In genomic region chr2:103285561-103285960, GRCm38 (mm10) we compare ENCODE assay signal across 14 mouse cellular contexts. TPM values are rescaled to one million over a fixed set of nuclear protein-coding genes. Genes with fewer than 3 reads are reported as not detected.
DNase-seq lines count a peak whose midpoint lies in the region; ATAC-seq and TF ChIP-seq lines count a peak whose summit lies in the region.
"Had no signal": no experiment of that assay in that cellular context is flagged by ENCODE, and none has a peak within 500 bp of the region (broad histone marks: within the 10 kb centered on the region; RNA-seq: fewer than 3 reads in every experiment).

No protein-coding gene starts in this region.

- H3K4me2 ChIP-seq in embryonic facial prominence, embryonic 15.5 days (replicated peaks): no peak overlapping the region
- H3K4me2 ChIP-seq in kidney, postnatal 0 days (ENCODE audit: low read length): no peak overlapping the region
- H3K4me2 ChIP-seq: heart, embryonic 11.5 days; hindbrain, embryonic 12.5 days; liver, embryonic 13.5 days; midbrain, embryonic 12.5 days; neural tube, embryonic 15.5 days had no signal

- DNase-seq in adrenal gland, postnatal 10 days: peak; percentile 49
- peak; percentile 40 for DNase-seq in kidney, postnatal 0 days (ENCODE audit: low spot score)
- DNase-seq in lung, postnatal 36 days: peak; percentile 68
- no peak for DNase-seq in spleen, postnatal 36 days (ENCODE audit: low spot score in 2 of 2)
- DNase-seq in testis, postnatal 10 days (ENCODE audit: low spot score): no peak
- DNase-seq in c-Kit-positive CD71-positive TER-119-positive erythroid progenitor cells, embryonic 14.5 days (ENCODE audit: low spot score): no peak
- DNase-seq: liver, embryonic 13.5 days; thymus, postnatal 14 days had no signal

- no peaks in the 10 kb centered on the region for H3K36me3 ChIP-seq in embryonic facial prominence, embryonic 15.5 days
- H3K36me3 ChIP-seq in kidney, postnatal 0 days (ENCODE audit: insufficient read depth, low read length): no peaks in the 10 kb centered on the region
- H3K36me3 ChIP-seq: hindbrain, embryonic 12.5 days; liver, embryonic 13.5 days; midbrain, embryonic 12.5 days; neural tube, embryonic 15.5 days had no signal

- peak; percentile 61; the same call in 1 of the 2 replicates for ATAC-seq in embryonic facial prominence, embryonic 15.5 days (ENCODE audit: insufficient number of reproducible peaks, low FRiP score, low TSS enrichment, low read depth)
- ATAC-seq in kidney, postnatal 0 days (replicated peaks; ENCODE audit: low FRiP score, low read depth): peak; percentile 40; the same call in 1 of the 2 replicates

- H3K27me3 ChIP-seq in embryonic facial prominence, embryonic 15.5 days: no peaks in the 10 kb centered on the region
- H3K27me3 ChIP-seq in kidney, postnatal 0 days (ENCODE audit: insufficient read depth, low read length): no peaks in the 10 kb centered on the region
- H3K27me3 ChIP-seq: hindbrain, embryonic 12.5 days; midbrain, embryonic 12.5 days; neural tube, embryonic 15.5 days had no signal

- no peak overlapping the region for H3K4me3 ChIP-seq in embryonic facial prominence, embryonic 15.5 days (replicated peaks)
- H3K4me3 ChIP-seq in kidney, postnatal 0 days (replicated peaks; ENCODE audit: low read depth, low read length): no peak overlapping the region
- H3K4me3 ChIP-seq: hindbrain, embryonic 12.5 days; liver, embryonic 13.5 days; midbrain, embryonic 12.5 days; neural tube, embryonic 15.5 days had no signal

- H3K9ac ChIP-seq in embryonic facial prominence, embryonic 15.5 days: no peak overlapping the region
- no peak overlapping the region for H3K9ac ChIP-seq in kidney, postnatal 0 days (ENCODE audit: low read depth, low read length)
- H3K9ac ChIP-seq: hindbrain, embryonic 12.5 days; liver, embryonic 13.5 days; midbrain, embryonic 12.5 days; neural tube, embryonic 15.5 days had no signal

- H3K4me1 ChIP-seq in embryonic facial prominence, embryonic 15.5 days: peaks cover 13% of the 10 kb centered on the region; the same call in 1 of the 2 replicates
- H3K4me1 ChIP-seq in kidney, postnatal 0 days (replicated peaks; ENCODE audit: insufficient read depth, low read length): peaks cover 14% of the 10 kb centered on the region
- H3K4me1 ChIP-seq: liver, embryonic 13.5 days; midbrain, embryonic 12.5 days; neural tube, embryonic 15.5 days had no signal

- WGBS in embryonic facial prominence, embryonic 15.5 days: 19% methylated on average over 2 of the region's 2 CpGs
- WGBS in kidney, postnatal 0 days: 20% methylated on average over 2 of the region's 2 CpGs

- no peaks in the 10 kb centered on the region for H3K9me3 ChIP-seq in embryonic facial prominence, embryonic 15.5 days (replicated peaks)
- H3K9me3 ChIP-seq in kidney, postnatal 0 days (replicated peaks; ENCODE audit: low read length): no peaks in the 10 kb centered on the region
- H3K9me3 ChIP-seq: hindbrain, embryonic 12.5 days; liver, embryonic 13.5 days; midbrain, embryonic 12.5 days; neural tube, embryonic 15.5 days had no signal

- peak overlapping the region; percentile 58; the same call in 1 of the 2 replicates for H3K27ac ChIP-seq in embryonic facial prominence, embryonic 15.5 days (replicated peaks)
- peak overlapping the region; percentile 54 for H3K27ac ChIP-seq in kidney, postnatal 0 days
- H3K27ac ChIP-seq: hindbrain, embryonic 12.5 days; liver, embryonic 13.5 days; midbrain, embryonic 12.5 days; neural tube, embryonic 15.5 days had no signal

- no peak for TF ChIP-seq CTCF in kidney, postnatal 0 days (IDR thresholded peaks at IDR 0.05; ENCODE audit: low read depth)

RNA-seq across cellular contexts. Expression of gene Ehf, which starts 17.5 kb away (rescaled TPM):
- total RNA-seq in adrenal gland, postnatal 10 days (2021): under 1 TPM; 0.36 to 0.48 TPM
- polyA plus RNA-seq in embryonic facial prominence, embryonic 15.5 days (2015; fragmentation: Nextera tagmentation; extraction: Ambion mirVana): 19.3 and 20.6 TPM in 2 replicates
- 23.3 and 23.5 TPM in 2 replicates for polyA plus RNA-seq in kidney, postnatal 0 days (2015; fragmentation: Nextera tagmentation; extraction: Ambion mirVana)
- total RNA-seq: layer of hippocampus, postnatal 25 days had no signal
- polyA plus RNA-seq: hindbrain, embryonic 12.5 days; midbrain, embryonic 12.5 days; neural tube, embryonic 15.5 days had no signal

Comparison
In these comparisons a context has a peak if more than half of its experiments do, and no peak if none do; other contexts are left out.
1. DNase-seq: peak in adrenal gland, postnatal 10 days (single experiment), kidney, postnatal 0 days (single experiment) and lung, postnatal 36 days (single experiment); none in spleen, postnatal 36 days (0 of 2), testis, postnatal 10 days (single experiment) and c-Kit-positive CD71-positive TER-119-positive erythroid progenitor cells, embryonic 14.5 days (single experiment).